Mouse (Mus musculus) heart, postnatal 10 days (tissue): ENCODE measurements around the gene Tle6. TPM values are rescaled to one million over a fixed set of nuclear protein-coding genes. Genes with fewer than 3 reads are reported as not detected.

ENCODE experiments used
- DNase-seq, 2 experiments: peaks; one replicate each; pipeline ENCODE4 v3.0.0; 2021
- intact Hi-C: fragments of 180-260 bp; cut with DNase I; formaldehyde crosslinking; loops from one replicate; pipeline ENCODE4 v1.15.1; 2025
- total RNA-seq, 2 experiments: library from RNA; stranded (reverse); gene quantifications; 2 replicates each; pipeline ENCODE4 v1.2.3; 2021

Tle6 gene
- total RNA-seq, 2 experiments from 2014 or later = 10.2 to 11.1 TPM

- DNase-seq = no peak
- intact Hi-C loops = no loop called here
These were observed 53.9 kb downstream of the Tle6 start for GRCm38 (mm10) chr10:81546788-81547571.

- intact Hi-C loops = no loop called here
- DNase-seq = no peak
These were observed 54.5 kb downstream of the Tle6 start for GRCm38 (mm10) chr10:81546332-81546731.

- intact Hi-C loops = no loop called here
- DNase-seq = peak; percentile 100
These were observed 55.6 kb downstream of the Tle6 start, which contains the start of gene Gna11 for GRCm38 (mm10) chr10:81545161-81545747. TSS of gene Gna11 (minus strand) at chr10:81545190.

- DNase-seq = peak in 1 of 2 experiments; percentile 43
- intact Hi-C loops = loop anchor here (5.0 kb wide), 1 partner anchor 157 kb away; the partner anchor contains the start of gene Gm48552
These were observed 56.3 kb downstream of the Tle6 start for GRCm38 (mm10) chr10:81544296-81545160.

GRCm38 (mm10) chr10:81543633-81544032 is 57.2 kb downstream of the Tle6 start:
- no peak for DNase-seq
- intact Hi-C loops = loop anchor here (5.0 kb wide), 1 partner anchor 156 kb away; the partner anchor contains the start of gene Gm48552

GRCm38 (mm10) chr10:81542727-81543460 is 58.0 kb downstream of the Tle6 start:
- intact Hi-C loops = loop anchor here (5.0 kb wide), 1 partner anchor 156 kb away; the partner anchor contains the start of gene Gm48552
- DNase-seq = no peak

- intact Hi-C loops = loop anchor here (5.0 kb wide), 1 partner anchor 155 kb away; the partner anchor contains the start of gene Gm48552
- DNase-seq = peak; percentile 75
These were observed 59.1 kb downstream of the Tle6 start for GRCm38 (mm10) chr10:81541803-81542202.

- intact Hi-C loops = loop anchor here (5.0 kb wide), 1 partner anchor 154 kb away; the partner anchor contains the start of gene Gm48552
- DNase-seq = no peak
These were observed 59.5 kb downstream of the Tle6 start for GRCm38 (mm10) chr10:81541363-81541762.

Other genes starting within 250 kb of the Tle6 start
- 10 to 100 TPM; 11.6 to 14.4 TPM for gene Mfsd12, start 243.6 kb downstream of the Tle6 start, total RNA-seq
- gene 4930404N11Rik, start 235.3 kb downstream of the Tle6 start, total RNA-seq = 1 to 10 TPM in 1 of 2 experiments, under 1 TPM in 1; 0.42 to 1.1 TPM
- gene Fzr1, start 222.6 kb downstream of the Tle6 start, total RNA-seq = 10 to 100 TPM; 39.7 to 41.2 TPM
- gene Dohh, start 216.6 kb downstream of the Tle6 start, total RNA-seq = 10 to 100 TPM; 53.2 to 57.5 TPM
- gene Gm48551, start 216.6 kb downstream of the Tle6 start, total RNA-seq = under 1 TPM; 0.74 to 0.87 TPM
- gene Gm48552, start 212.1 kb downstream of the Tle6 start, total RNA-seq = under 1 TPM; 0.77 to 0.98 TPM
- gene Smim24, start 208.0 kb downstream of the Tle6 start, total RNA-seq = 1 to 10 TPM; 1.3 to 2.2 TPM
- 100 to 1,000 TPM; 139 to 163 TPM for gene Nfic, start 145.4 kb downstream of the Tle6 start, total RNA-seq
- under 1 TPM; 0.32 to 0.48 TPM for gene Celf5, start 118.4 kb downstream of the Tle6 start, total RNA-seq
- 10 to 100 TPM; 64.0 to 65.0 TPM for gene Ncln, start 104.7 kb downstream of the Tle6 start, total RNA-seq
- under 1 TPM; 0.86 to 0.87 TPM for gene S1pr4, start 100.9 kb downstream of the Tle6 start, total RNA-seq
- under 1 TPM; 0.60 to 0.74 TPM for gene Gna15, start 76.8 kb downstream of the Tle6 start, total RNA-seq
- 10 to 100 TPM; 59.2 to 60.6 TPM for gene Gna11, start 55.9 kb downstream of the Tle6 start, total RNA-seq
- gene Aes, start 41.6 kb downstream of the Tle6 start, total RNA-seq = 100 to 1,000 TPM; 867 to 890 TPM
- 10 to 100 TPM in 1 of 2 experiments, 1 to 10 TPM in 1; 8.1 to 11.2 TPM for gene Tle2, start 26.5 kb downstream of the Tle6 start, total RNA-seq
- gene BC025920, start 5.2 kb upstream of the Tle6 start, total RNA-seq = 1 to 10 TPM; 1.3 to 1.4 TPM
- gene Sirt6, start 26.7 kb upstream of the Tle6 start, total RNA-seq = 10 to 100 TPM; 12.8 to 14.2 TPM
- gene Ankrd24, start 27.5 kb upstream of the Tle6 start, total RNA-seq = 10 to 100 TPM; 13.9 to 16.6 TPM
- gene Gm10778, start 48.0 kb upstream of the Tle6 start, total RNA-seq = 1 to 10 TPM; 2.7 to 2.9 TPM
- 1 to 10 TPM; 7.2 to 7.7 TPM for gene Zfp433, start 103.8 kb upstream of the Tle6 start, total RNA-seq
- gene Gm3055, start 170.1 kb upstream of the Tle6 start, total RNA-seq = 1 to 10 TPM; 2.0 to 3.2 TPM
- gene Gm4767, start 211.1 kb upstream of the Tle6 start, total RNA-seq = 1 to 10 TPM; 1.8 to 2.1 TPM